Mouse (Mus musculus) liver (tissue): ENCODE measurements at regions not wholly inside any gene's neighbourhood (a gene's known extent, or its start where the extent isn't known, plus 50 kb on each side); places are given as distances from the start of the nearest gene placed in this dataset.

Source experiments
- DNase-seq: peaks from one replicate; pipeline ENCODE4 v3.0.0-alpha.2; 2020; ENCODE audit warnings: mixed read lengths

DNA sequence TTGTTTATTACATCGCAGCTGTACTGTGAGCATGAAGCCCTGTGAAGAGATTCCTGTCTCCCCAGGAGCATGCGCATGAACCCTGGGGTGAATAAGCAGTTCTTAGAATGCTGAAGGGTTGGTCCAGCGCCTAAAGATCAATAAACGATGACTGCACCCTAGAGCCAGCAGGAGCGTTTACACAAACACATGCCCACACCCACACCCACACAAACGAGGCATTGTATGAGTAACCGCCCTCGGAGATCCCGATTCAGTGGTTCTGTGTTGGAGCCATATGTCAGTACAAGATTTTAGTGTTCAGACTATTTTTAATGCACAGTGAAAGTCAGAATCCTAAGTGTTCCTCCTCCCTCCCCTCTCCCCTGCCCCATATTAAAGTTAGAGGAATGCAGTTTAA is 57.3 kb downstream of the Edn1 start:
- no peak for DNase-seq

- no peak for DNase-seq
Measured at GRCm38 (mm10) chr13:42367655-42368554, 66.6 kb downstream of the Edn1 start.

DNA sequence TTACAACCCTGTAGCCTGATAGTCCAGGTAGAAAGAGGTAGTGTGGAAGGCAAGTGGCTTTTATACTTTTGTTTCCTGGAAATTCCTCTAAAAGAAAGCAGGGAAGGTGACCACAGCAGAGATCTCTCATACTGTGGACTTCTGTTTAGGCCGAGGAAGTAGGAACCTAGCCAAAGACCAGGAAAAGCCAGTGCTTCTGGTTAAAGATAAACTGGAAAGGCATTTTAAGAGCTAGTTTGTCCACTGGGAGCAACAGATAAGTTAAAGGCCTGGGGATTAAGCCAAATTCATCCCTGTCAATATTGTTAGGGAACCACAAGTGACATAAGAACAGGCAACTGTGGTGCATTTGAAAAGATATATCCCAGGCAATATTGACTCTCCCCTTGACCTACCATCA is 68.5 kb downstream of the Edn1 start:
- DNase-seq: no peak

DNA sequence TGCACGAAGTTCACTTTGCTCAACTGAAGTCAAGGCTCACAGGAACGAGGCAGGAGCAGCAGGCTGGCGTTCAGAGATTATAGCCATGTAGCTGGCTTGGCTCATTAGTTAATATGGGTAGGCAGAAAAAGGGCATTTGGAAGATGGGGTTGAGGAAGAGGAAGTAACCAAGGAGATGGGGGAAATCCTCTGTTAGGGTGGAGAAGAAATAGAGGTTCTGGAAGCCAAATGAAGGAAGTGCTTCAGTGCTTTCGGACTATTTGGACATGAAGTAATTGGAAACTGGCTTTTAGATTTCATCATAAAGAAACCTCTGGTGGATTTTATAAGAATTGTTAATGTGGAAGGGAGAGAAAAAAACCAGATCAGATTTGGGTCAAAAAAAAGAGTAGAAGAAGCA is 70.9 kb downstream of the Edn1 start:
- DNase-seq: no peak

DNA sequence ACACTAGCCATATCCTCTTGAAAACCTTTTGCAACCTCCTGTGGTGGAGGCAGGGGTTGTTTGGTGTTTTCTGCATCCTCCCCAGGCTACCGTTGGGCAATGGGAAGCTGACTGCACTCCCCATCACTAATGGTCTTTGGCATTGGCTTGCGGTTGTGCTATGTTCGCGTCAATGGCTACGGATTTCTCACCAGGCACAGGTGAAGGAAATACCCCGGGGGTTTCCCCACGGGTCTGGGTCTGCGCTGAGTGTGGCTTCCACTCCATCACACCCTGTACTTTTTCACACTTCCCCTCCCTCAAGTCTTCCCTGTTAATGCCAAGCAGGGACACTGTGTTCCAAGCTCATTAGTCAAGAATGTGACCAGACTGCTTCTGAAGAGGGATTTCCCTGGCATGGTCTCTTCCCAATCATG is 72.9 kb downstream of the Edn1 start:
- no peak for DNase-seq

GRCm38 (mm10) chr13:42379675-42380074 is 78.4 kb downstream of the Edn1 start:
- DNase-seq: no peak

DNA sequence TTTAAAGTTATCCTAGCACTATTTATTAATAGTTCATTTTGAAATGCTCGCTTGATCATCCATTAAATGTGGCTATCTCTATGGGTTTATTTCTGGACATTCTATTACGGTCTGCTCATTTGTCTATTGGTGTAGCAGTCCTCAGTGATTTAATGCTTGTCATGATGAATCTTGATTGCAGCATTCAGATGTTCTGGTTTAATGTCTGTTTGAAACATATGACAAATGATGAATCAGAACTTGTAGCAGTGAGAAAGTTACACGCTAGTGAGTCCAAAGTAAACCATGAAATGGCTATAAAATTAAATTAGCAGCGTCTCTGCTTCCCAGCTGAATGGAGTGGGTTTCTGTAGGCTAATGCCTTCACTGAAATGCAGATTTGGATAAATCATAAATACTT is 81.8 kb downstream of the Edn1 start:
- no peak for DNase-seq

DNA sequence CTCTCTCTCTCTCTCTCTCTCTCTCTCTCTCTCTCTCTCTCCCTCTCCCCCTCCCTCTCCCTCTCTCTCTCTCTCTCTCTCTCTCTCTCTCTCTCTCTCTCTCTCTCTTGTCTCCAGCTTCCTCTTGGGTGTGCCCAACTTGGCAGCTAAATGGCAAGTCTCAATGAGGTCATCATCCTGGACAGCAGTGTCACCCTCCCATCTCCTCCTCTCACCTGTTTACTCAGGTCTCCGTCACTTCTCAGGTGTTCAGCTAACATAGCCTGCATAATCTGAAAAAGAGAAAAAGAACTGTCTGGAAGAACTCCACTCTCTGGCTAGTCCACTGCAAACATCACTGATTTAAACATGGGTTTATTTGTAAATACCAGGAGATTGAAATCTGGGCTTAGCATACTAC is 89.1 kb downstream of the Edn1 start:
- DNase-seq: no peak

DNA sequence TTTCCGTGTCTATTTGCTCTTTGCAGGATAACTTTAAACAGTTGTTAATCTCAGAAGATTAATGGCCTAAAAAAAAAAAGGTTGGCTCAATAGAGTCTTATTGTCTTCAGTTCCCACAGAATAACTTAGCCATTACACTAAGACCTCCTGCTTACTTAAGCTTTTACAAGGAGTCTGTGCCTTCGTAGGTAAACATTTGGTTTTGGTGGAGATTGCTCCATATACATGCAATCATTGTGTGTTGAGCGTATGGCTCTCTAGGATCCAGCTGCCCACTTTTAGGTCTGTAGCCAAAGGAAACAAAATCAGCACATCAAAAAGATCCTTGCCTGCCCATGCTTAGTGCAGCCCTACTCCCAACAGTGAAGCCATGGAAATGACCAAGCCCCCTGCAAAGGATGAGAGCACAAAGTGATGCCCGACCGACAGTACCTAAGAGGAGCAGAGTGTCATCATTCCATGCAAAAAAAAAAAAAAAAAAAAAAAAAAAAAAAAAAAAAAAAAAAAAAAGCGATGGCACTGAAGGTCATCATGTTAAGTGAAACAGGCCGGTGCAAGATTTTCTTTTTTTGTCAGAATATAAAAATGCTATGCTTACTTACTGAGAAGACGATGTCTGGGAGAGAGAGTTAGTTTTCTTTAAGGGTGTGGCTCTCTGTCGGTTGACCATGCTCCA is 90.2 kb downstream of the Edn1 start:
- no peak for DNase-seq

DNA sequence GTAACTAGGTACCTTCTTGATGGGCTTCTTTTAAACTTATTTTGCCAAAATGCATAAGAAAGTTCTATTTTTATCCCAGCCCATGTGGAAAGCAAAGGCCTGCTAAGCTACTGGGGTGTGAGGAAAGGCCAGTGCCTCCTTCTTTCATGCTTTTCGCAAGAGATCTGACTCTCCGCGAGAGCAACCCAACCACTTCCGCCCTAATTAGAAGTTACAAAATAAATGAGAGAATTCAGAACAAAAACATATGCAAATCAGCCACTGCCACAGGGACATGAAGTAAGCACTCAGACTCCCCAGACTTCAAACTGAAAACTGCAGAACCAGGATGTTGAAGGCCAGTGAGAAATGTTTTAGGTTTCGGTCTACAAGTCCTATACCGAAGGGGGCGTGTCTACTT is 91.4 kb downstream of the Edn1 start:
- no peak for DNase-seq

DNA sequence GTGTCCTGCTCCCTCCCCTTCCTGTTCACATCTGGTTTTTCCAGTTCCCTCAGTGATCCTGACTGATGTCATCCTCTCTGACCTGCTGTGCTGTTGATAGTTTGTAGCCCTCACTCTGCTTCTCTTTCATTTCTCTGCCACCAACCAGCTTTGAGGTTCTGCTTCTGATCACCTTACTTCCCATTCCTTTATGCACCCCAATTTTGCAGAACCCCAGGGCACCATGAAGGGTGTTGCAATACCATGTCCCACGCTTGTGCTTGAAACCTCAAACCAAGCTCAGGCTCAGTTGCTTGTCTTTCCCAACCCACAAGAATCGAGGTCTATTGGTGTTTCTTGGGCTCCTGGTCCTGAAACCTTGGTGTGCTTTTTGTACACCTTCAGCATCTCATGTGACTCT is 93.3 kb downstream of the Edn1 start:
- no peak for DNase-seq

DNA sequence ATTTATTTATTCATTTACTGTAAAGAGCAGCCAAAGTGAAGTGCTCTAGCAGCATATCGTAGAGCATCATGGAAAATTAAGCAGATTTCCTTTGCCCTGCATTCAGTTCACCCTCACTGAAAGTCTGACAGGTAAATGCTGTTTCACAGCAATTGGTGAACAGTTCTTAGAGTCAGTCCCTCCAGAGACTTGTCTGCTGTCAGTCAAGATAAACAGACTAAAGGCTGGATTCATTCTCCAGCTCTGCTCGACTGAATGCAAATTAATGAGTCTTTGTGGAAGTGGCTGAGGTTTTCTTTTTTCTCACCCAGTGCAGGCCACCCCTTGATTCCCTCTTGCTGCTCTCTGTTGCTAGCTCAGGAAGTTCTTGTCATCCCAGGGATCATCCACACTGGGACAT is 100.2 kb downstream of the Edn1 start:
- DNase-seq: no peak

DNA sequence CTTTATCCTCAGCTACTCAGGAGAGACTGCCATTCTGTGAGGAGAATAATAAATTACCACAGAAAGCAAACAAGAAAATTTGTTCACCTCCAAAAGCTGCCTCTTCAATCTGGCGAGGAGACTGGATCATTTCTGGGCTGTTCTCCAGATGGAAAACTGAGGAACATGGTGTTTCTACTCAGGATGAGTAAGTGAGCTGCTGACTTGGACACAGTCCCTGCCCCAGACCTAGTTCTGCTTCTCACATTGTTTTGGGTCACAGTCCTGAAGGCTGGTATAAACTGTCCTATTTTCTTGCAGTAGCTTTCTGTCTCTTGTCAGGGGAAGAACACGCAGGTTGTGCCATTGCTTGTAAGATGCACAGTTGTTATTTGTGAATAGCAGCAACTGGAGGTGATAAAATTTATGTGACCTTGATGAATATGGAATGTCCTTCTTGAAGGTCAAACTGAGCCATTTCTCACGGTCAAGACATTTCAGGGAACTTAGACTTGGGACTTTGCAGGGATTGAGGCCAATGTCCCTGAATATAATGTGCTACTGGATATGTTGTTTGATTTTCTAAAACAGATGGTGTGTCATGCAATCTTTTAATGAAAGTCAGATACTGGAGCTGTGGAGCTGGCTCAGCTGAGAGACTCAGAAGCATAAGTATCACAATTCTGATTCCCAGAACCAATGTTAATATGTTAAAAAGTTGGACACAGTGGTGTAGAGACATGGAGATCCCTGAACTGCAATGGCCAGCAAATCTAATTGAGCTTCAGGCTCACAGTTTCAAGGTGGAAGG is 102.2 kb downstream of the Edn1 start:
- DNase-seq: no peak

DNA sequence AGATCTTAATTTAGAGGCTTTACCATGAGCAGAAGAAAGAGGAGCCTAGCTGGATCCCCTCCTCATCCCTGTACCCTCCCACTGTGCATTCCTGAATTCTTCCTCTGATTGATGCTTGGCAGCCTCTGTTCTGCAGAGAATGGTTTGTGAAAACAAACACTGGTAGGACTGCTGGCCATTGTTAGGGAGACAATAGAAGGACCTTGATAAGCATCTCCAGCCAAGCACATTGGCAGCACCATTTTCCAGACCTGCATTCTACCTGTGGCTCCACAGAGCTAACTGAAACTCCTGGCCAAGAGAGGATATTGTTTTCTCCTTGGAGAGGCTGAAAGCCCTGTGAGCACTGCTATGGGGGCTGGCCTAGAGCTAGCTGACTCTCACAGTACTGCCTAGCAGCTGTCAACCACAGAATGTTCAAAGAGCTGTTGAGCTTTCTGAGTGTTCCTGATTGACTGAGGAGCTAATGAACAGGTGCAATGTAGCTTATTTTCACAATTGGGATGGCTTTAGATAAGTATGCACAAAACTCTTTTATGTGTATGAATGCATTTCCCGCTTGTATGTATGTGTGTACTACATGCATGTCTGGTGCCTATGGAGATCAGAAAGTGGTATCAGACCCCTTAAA is 111.5 kb downstream of the Edn1 start:
- DNase-seq: no peak

GRCm38 (mm10) chr13:42446921-42447320 is 145.6 kb downstream of the Edn1 start:
- DNase-seq: peak; percentile 2

GRCm38 (mm10) chr13:42453665-42454064 is 152.4 kb downstream of the Edn1 start:
- DNase-seq: no peak

DNA sequence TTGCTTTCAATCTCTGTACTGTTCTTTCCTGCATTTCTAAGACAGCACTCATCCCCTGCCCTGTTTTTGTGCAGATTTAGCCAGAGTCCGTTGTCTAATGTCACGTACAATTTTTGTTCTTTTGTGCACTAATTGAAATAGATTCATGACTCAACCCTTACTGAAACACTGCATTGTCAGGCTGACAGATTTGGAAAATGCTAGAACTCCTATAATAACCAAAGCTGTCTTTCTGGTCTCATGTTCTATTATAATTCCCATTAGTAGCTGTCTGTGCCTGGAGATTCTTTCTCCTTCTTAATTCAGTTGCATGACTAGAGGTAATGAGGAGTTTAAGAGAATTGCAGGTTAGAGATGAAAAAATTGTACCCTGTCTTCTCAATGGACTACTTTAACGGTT is 158.6 kb downstream of the Edn1 start:
- DNase-seq: no peak

- no peak for DNase-seq
Measured at GRCm38 (mm10) chr13:42478825-42479224, 177.5 kb downstream of the Edn1 start.

GRCm38 (mm10) chr13:42490956-42491680 is 189.3 kb upstream of the Phactr1 start:
- no peak for DNase-seq

- no peak for DNase-seq
Measured at GRCm38 (mm10) chr13:42494371-42494770, 186.1 kb upstream of the Phactr1 start.

- no peak for DNase-seq
Measured at GRCm38 (mm10) chr13:42498351-42498750, 182.1 kb upstream of the Phactr1 start.

- DNase-seq: no peak
Measured at GRCm38 (mm10) chr13:42507535-42507934, 172.9 kb upstream of the Phactr1 start.
